Mouse (Mus musculus) urinary bladder, postnatal 4 days (tissue): ENCODE results near the gene Bicdl1.
A peak's percentile ranks its signal among the peaks of the same experiment; 100 is the strongest.

ENCODE experiments used
- DNase-seq, 2 experiments: peaks; one replicate each; pipeline ENCODE4 v3.0.0; 2021 to 2022; ENCODE audit warnings: low spot score in 2 of 2

Gene Bicdl1

GRCm38 (mm10) chr5:115626237-115626886 lies 105.1 kb downstream of the Bicdl1 start:
- no peak for DNase-seq

DNA sequence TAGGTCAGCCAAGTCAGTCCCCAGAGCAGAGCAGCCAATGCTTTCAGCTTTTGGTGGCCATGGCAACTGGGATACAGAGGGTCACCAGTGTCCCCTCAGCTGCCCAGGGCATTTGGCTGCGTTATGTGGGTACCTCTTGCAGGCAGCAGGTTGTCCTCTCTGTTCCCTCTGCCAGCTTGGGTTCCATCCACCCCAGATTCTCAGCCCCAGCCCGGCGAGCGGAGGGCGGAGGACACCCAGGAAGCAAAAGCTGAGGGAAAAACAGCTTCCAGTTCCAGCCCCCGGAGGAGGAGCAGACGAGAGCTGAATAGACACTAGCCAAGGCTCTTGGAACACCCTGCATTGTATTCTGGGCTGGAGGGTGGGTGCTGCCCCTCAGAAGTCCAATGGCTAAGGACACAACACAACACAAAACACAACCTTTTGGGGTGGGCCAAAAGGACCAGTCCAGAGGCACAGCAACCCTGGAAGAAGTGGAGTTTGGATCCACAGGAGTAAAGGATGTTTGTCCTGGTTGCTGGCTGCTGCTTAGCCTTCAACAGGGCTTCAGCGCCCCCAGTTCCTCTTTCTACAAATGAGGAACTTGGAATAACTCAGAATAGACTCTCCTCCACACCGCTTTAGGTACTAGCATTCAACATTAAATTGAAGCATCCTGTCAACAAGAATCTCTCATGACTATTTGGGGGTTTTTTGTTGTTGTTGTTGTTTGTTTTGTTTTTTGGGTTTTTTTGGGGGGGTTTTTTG lies 107.6 kb downstream of the Bicdl1 start:
- DNase-seq: no peak

GRCm38 (mm10) chr5:115622686-115623085 lies 108.7 kb downstream of the Bicdl1 start:
- no peak for DNase-seq

GRCm38 (mm10) chr5:115619690-115620089 lies 111.7 kb downstream of the Bicdl1 start:
- DNase-seq: no peak

GRCm38 (mm10) chr5:115614948-115615347 lies 116.5 kb downstream of the Bicdl1 start:
- no peak for DNase-seq

DNA sequence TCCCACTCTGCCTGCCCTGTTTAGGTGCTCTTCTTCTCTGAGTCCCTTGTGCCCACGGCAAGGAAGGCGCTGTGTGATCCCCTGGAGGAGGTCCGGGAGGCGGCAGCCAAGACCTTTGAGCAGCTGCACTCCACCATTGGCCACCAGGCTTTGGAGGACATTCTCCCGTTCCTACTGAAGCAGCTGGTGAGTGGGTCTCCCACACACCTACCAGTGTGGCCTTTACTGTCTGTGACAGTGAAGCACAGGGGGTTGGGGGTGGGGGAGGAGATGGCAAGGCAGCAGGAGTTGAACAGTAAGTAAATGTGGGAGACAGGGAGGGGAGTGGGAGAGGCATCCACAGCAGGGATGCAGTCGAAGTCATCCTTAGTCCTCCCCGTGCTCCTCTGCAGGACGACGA lies 118.1 kb downstream of the Bicdl1 start:
- DNase-seq: peak in 1 of 2 experiments; percentile 53

- no peak for DNase-seq
These were observed 119.9 kb downstream of the Bicdl1 start for GRCm38 (mm10) chr5:115611566-115611965.

DNA sequence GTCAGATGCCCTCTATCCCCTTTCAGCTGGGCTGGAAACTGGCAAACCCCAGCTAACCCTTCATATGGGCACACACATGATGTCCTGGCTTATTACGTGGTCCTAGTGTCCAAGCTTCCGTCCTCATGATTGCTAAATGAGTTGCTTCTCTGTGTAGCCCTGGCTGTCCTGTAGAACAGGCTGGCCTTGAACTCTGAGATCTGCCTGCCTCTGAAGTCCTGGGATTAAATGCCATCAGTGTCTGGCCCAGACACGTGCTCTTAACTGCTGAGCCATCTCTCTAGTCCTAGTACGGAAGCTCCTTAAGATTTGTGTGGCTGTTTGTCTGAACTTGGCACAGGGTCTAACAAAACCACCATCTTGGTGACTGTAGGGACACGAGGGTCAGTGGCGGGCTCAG lies 127.9 kb downstream of the Bicdl1 start:
- DNase-seq: no peak
